Mouse (Mus musculus) layer of hippocampus, adult 18-20 months (tissue): ENCODE data around the gene 4930438A08Rik. TPM values are rescaled to one million over a fixed set of nuclear protein-coding genes. Genes with fewer than 3 reads are reported as not detected.

Source experiments
- DNase-seq, 2 experiments: peaks; one replicate each; pipeline ENCODE4 v3.0.0; 2022; ENCODE audit warnings: low spot score in 2 of 2
- total RNA-seq, 2 experiments: library from RNA; stranded (reverse); gene quantifications; 2 replicates each; pipeline ENCODE4 v1.2.3; 2021

4930438A08Rik gene
- total RNA-seq, 2 experiments from 2014 or later = not detected

DNA sequence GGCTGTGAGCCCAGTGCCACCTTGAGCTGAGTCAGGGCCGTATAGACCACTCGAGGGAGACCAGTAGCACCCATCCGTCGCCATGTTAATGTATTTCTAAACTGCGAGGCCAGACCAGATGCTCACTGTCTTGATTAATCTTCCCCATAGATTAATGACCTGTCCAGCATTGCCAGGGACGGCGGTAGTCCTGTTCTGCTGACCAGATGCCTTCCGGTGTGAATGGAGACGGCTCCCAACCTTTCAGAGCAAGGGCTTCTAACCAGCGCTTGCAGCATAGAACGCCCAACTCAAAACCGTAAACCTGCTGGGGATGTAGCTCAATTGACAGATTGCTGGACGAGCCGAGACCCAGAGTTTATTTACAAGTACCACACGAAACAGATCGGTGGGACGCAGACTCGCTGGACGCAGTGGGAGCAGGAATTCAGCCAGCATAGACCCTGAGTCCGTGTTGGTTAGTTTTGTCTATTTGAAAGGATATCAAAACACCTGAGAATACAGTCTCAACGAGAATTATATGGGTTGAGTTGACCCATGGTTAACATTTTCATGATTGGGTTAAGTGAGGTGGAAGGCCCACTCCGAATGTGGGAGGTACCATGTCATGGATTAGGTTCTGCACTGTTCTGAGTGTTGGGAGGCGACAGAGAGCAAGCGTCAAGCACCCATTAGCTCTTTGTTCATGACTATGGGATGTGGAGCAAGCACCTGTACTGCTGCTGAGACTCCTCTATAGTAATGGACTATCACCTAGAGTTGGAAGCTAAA, 49.2 kb downstream of the 4930438A08Rik start:
- DNase-seq = peak in 1 of 2 experiments; percentile 27

DNA sequence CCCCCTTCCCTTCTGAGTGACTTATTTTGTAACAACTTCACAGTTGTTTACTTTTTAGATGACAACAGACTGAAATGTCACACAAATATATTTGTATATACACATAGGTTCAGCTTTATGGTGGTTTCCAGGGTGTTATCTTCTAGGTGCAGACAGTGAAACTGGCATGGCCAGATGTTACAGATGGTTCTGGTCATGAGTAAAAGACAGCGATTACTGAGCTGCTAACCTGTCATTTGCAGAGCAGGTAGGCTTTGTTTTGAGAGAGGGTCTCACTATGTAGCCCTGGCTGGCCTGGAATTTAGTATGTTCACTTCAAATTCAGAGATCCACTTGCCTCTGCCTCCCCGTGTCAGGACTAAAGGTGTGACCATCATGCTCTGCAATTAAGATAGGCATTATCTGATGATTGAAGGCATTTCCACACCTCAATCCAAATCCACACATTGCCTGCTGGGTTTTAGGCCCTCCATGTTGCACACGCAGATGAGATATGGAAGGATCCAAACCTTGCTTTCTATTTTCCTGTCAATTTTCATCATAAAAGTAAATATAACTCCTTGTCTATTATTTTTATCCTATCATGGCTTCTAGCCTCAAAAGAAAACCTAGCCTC, 50.1 kb downstream of the 4930438A08Rik start:
- no peak for DNase-seq

DNA sequence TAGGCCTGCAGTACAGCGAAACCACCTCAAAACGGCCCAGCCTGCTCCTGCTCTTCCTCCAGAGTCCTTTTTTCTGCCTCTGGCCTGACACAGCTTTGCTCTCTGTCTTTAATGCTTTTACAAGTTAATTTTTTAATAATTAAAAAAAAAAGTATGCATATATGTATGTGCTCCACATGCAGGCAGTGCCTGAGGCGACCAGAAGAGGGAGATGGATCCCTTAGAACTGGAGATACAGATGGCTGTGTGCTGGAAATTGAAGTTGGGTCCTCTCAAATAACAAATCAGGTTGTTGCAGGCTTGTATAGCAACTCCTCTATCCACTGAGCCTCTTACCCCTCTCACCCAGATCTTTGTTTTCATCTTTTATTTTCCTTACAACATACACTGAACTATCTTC, 52.2 kb downstream of the 4930438A08Rik start:
- no peak for DNase-seq

DNA sequence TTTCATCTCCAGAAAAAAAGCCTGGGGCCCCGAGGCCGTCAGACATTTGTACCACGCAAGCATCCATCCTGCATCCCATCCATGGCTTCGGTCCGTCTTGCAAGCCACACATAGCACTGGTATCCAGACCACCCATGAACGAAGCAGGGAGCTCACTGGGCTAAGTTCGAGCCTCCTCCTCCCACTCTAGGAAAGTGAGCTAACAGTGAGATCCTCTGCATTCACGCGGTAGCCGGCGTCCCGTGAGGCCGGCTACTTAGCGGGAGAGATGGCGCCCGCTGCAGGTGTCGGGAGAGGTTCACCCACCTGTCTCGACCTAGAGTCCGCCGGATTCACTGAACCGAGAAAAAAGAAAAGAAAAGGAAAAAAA, 55.3 kb downstream of the 4930438A08Rik start:
- DNase-seq = peak in 1 of 2 experiments; percentile 14

DNA sequence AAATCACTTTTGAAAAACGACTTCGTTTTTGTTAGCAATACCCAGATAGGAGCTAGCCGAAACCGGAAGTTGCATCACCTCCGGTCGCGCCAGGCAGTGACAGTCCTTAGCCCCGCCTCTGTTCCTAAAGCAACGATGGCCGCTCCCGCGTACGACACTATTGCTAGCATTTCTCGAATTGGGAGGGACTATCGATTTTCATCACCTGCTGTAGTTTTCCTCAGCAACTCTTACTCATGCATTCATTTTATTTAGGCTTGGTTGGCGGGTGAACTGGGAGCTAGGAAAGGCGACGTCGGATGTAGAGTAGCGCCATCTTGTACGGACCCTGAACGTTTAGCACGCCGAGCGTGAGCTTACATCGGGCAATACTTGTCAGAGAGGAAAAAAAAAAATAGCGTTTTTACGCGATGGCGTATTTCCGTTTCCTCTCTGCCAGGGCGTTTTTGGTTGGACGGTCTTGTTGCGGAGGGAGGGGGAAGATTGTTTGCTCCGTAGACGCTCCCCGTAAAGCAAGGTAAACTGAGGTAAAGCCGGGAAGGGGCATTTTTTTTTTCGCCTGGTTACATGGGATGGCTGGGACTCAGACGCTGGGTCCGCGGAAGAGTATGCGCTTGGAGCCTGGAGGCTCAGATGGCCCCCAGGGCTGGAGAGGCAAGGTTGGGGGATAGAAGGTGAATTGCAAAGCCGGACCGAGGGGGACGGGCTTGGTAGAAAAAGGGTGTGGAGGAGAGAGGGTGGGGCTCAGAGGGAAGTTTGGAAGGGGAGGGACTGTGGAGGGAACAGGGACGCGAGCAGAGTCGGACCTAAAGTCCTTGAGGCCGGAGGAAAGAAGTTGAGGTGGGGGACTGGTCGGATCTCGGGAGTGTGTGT, 55.9 kb downstream of the 4930438A08Rik start, which contains the start of the genes Zfp672 and Sh3bp5l:
Zfp672 (minus strand) TSS at position 64 of the 873 bp plus-strand sequence.
Sh3bp5l (plus strand) TSS at position 449 of the 873 bp plus-strand sequence.
- DNase-seq = peak; percentile 92 to 96

DNA sequence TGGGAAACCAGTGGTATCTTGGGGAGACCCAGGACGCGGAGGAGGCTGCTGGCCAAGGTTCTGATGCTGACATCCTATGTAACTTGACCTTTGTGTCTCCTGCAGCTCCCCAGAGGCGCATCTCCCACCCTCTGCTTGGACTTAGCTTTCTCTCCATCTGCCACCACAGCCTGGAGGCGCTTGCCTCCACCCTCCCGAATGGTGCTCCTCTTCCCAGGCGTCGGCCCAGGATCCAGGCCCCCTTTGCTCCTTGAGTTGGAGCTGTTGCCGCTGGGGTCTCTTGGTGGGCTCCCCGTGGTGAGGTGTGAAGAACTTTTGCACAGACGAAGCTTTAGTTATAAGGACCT, 56.5 kb downstream of the 4930438A08Rik start:
- DNase-seq = no peak

DNA sequence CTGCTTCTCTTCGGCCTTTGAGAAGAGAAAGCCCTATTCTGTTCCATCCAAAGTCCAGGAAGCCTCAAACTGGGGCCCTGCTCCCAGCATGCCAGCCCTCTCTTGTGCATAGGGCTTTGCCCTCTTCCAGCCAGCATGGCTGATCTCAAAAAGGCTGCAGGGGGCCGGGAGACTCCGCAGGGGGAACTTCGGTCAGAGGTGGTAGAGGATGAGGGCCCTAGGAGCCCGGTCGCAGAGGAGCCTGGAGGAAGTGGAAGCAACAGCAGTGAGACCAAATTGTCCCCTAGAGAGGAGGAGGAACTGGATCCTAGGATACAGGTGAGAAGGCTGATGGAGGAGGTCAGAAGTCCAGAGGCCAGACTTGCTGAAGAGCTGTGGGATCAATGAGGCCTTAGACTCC, 56.9 kb downstream of the 4930438A08Rik start:
- no peak for DNase-seq

DNA sequence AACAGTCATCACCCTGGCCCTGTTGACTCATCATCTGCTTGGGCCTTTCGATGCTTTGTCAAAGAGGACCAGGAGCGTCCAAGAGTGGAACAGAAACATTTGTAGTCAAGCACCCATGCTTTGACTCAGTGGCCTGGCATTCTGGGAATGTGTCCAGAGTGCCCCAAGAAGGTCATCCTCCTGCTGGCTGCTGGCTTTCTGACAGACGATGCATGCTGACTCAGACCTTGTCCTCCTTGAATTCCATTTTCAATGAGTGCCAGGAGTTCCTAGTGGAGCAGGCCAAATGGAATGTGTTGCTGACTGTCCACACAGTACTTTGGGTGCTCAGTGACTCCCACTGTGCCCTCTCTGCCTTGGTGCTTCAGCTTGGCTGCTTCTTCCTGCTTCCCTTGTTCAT, 60.1 kb downstream of the 4930438A08Rik start:
- no peak for DNase-seq

Other genes starting within 250 kb of the 4930438A08Rik start
- gene Gm12248, start 181.7 kb upstream of the 4930438A08Rik start, total RNA-seq = not detected
- 10 to 100 TPM; 54.9 to 55.5 TPM for gene Cnot8, start 170.6 kb upstream of the 4930438A08Rik start, total RNA-seq
- gene Gemin5, start 106.3 kb upstream of the 4930438A08Rik start, total RNA-seq = 10 to 100 TPM; 20.1 TPM
- 10 to 100 TPM; 32.4 to 37.6 TPM for gene Mrpl22, start 103.1 kb upstream of the 4930438A08Rik start, total RNA-seq
- gene Igtp, start 75.2 kb upstream of the 4930438A08Rik start, total RNA-seq = 1 to 10 TPM; 2.2 to 2.3 TPM
- 1 to 10 TPM; 1.9 to 2.2 TPM for gene Irgm2, start 75.2 kb upstream of the 4930438A08Rik start, total RNA-seq
- gene Zfp692, start 32.3 kb downstream of the 4930438A08Rik start, total RNA-seq = 10 to 100 TPM; 24.4 to 25.9 TPM
- gene Zfp672, start 55.5 kb downstream of the 4930438A08Rik start, total RNA-seq = 10 to 100 TPM; 43.4 to 43.5 TPM
- 10 to 100 TPM; 48.9 to 55.4 TPM for gene Sh3bp5l, start 55.9 kb downstream of the 4930438A08Rik start, total RNA-seq
- not detected for gene Lypd8, start 104.2 kb downstream of the 4930438A08Rik start, total RNA-seq
- not detected for gene 1810065E05Rik, start 146.3 kb downstream of the 4930438A08Rik start, total RNA-seq
- not detected for gene Gm12253, start 157.8 kb downstream of the 4930438A08Rik start, total RNA-seq
- not detected for gene Lypd9, start 178.1 kb downstream of the 4930438A08Rik start, total RNA-seq
- gene Olfr30, start 187.5 kb downstream of the 4930438A08Rik start, total RNA-seq = not detected
- not detected for gene Olfr332, start 217.8 kb downstream of the 4930438A08Rik start, total RNA-seq
- gene Olfr331, start 227.8 kb downstream of the 4930438A08Rik start, total RNA-seq = not detected